Mouse (Mus musculus): Measurements from ENCODE around the gene Gnb2. TPM values are rescaled to one million over a fixed set of nuclear protein-coding genes. Genes with fewer than 3 reads are reported as not detected.

Gene Gnb2
- total and polyA plus RNA-seq, 3 experiments, result 548 to 550 TPM; not detected in 1

DNA sequence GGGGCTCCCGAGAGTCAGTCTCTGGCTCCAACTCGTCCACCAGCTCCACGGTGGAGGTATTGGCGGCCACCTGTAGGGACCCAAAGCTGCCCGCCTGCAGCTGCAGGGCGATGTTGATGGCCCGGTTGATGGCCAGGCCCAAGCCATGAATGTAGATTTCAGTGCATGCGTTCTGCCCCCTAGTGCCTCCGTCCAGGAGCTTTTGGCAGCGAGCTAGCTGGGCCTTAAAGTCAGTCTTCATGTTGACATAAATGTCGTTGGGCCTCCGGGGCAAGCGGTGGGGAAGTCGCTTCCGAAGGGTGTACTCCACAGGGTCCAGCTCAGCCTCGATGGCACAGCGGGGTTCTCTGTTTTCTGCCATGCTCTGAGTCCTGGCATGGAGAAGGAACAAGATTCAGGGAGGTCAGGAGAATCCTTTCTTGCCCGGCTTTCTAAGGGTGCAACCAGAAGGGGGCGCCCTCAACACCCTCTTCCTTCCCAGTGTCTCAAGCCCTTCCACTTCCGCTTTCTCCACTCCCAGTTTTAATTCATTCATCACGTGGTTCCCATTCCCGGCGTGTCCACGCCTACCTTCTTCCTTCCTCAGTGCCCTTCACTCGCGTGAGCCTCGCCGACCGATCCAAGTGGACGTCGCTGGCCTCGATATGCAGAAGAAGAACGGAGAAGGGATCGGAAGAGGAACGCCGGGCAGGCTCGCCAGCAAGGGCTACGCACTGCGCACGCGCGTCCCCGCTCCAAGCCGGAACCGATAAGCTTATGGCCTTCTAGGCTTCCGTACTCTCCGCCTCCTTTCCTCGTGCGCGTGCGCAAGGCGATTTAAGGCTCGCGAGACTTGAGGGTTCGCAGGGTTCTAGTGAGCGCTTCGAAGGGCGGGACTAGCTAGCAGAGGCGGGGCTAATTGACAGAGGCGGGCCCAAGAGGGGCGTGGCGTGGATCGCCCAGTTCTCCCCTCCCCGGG is 31.3 kb downstream of the Gnb2 start, which contains the start of gene Pop7 (continued):
- TF ChIP-seq ZNF384 (IDR thresholded peaks at IDR 0.05; ENCODE audit: low read depth, low read length) (no peak), KAT2A (conservative IDR thresholded peaks at IDR 0.05; ENCODE audit: low read depth, low read length) (peak; percentile 84), CHD1 (IDR thresholded peaks at IDR 0.05; ENCODE audit: low read depth, low read length) (no peak; the same call in 1 of the 2 replicates), CTCF (IDR thresholded peaks at IDR 0.05 in 2 of 3, conservative IDR thresholded peaks at IDR 0.05 in 1 of 3; ENCODE audit: control insufficient read depth in 1 of 3, insufficient read depth in 1 of 3, low read depth in 2 of 3, low read length in 3 of 3, poor library complexity in 1 of 3, severe bottlenecking in 1 of 3) (peak; percentile 71 to 92 (median 89)), CHD2 (IDR thresholded peaks at IDR 0.05; ENCODE audit: low read length) (peak; percentile 96), MYC (IDR thresholded peaks at IDR 0.05; ENCODE audit: low read depth, low read length) (peak; percentile 96), NRF1 (IDR thresholded peaks at IDR 0.05; ENCODE audit: insufficient read depth, low read depth, low read length, poor library complexity, severe bottlenecking) (peak; percentile 100)

DNA sequence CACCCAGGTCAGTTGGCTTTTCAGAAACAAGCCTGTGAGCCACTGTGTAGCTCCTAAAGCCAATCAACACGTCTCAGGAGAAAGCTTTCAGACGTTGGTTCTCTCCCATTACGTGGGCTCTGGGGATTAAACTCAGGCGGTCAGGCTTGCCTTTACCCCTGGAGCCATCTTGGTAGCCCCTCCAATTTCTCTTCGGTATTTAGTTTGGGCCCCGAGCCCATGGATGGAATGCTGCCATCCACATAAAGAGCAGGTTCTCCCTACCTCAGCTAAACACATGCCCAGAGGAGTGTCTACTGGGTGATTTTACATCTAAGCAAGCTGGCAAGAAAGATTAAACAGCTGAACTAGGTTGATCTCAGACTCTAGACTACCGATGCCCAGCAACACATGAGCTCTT is 33.1 kb downstream of the Gnb2 start:
- no peak for DNase-seq (ENCODE audit: low read depth, low spot score)
- H3K9ac ChIP-seq (ENCODE audit: control insufficient read depth, low read depth, low read length, poor library complexity, severe bottlenecking), result no peak overlapping the region
- no peak overlapping the region for H3K4me3 ChIP-seq (ENCODE audit: control insufficient read depth in 1 of 2, insufficient read depth in 1 of 2, low read depth in 2 of 2, low read length in 2 of 2)
- 0 out of 4 replicates have a peak, but pooled peaks of 1 of the 2 experiments have one; percentile 4 for TF ChIP-seq POLR2A (IDR thresholded peaks at IDR 0.05; ENCODE audit: control insufficient read depth in 1 of 2, insufficient read depth in 1 of 2, low read depth in 1 of 2, low read length in 2 of 2, poor library complexity in 1 of 2)
- no peak for TF ChIP-seq RCOR1 (IDR thresholded peaks at IDR 0.05; ENCODE audit: low read depth, low read length)
- TF ChIP-seq POLR2AphosphoS2 (IDR thresholded peaks at IDR 0.05; ENCODE audit: low read length), result no peak
- TF ChIP-seq CHD1 (IDR thresholded peaks at IDR 0.05; ENCODE audit: low read depth, low read length), result no peak
- no peak for TF ChIP-seq NRF1 (IDR thresholded peaks at IDR 0.05; ENCODE audit: insufficient read depth, low read depth, low read length, poor library complexity, severe bottlenecking)
- no peak for TF ChIP-seq ZKSCAN1 (IDR thresholded peaks at IDR 0.05; ENCODE audit: low read depth, low read length)
- no peak for TF ChIP-seq UBTF (IDR thresholded peaks at IDR 0.05; ENCODE audit: borderline replicate concordance, insufficient read depth, low read depth, low read length)
- no peak for TF ChIP-seq MAZ (IDR thresholded peaks at IDR 0.05; ENCODE audit: low read depth, low read length)
- peaks cover 4 to 11% of the 10 kb centered on the region in 2 experiments; a peak in 3 of 4 replicates for H3K4me1 ChIP-seq (ENCODE audit: control insufficient read depth in 1 of 2, insufficient read depth in 2 of 2, low read length in 2 of 2)
- H3K36me3 ChIP-seq (ENCODE audit: control insufficient read depth in 1 of 2, insufficient read depth in 2 of 2, low read length in 2 of 2), result peaks cover 0 to 15% of the 10 kb centered on the region in 2 experiments; a peak in 3 of 4 replicates
- peaks cover 13% of the 10 kb centered on the region for H3K79me2 ChIP-seq (ENCODE audit: control insufficient read depth, insufficient read depth, low read length, poor library complexity)
- no peak overlapping the region for H3K27ac ChIP-seq (ENCODE audit: control insufficient read depth, low read depth, low read length)
- peaks cover 2 to 3% of the 10 kb centered on the region in 2 experiments; a peak in 2 of 4 replicates for H3K27me3 ChIP-seq (ENCODE audit: control insufficient read depth in 1 of 2, insufficient read depth in 2 of 2, low read length in 2 of 2)
- no peaks in the 10 kb centered on the region for H3K9me3 ChIP-seq (replicated peaks; ENCODE audit: insufficient read depth, low read length)

DNA sequence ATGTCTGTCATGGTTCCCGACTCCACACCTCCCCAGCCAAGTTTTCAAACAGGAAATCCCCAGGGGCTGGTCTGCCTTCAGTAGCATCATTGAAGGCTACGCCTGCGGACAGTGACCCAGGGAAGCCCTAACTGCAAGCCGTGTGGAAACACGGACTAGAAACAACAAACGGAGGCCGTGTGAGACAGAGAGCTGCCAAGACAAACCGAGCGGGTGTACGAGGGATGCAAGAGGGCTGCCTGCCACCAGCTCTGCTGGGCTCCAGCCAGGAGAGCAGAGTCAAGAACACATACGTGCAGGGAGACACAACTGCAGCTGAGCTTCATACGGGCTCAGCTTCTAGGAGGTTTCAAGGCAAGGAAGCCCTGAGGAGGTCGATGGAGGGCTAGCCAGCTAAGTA is 39.5 kb downstream of the Gnb2 start:
- Histone ChIP-seq H3K27me3 (ENCODE audit: control insufficient read depth in 1 of 2, insufficient read depth in 2 of 2, low read length in 2 of 2) (peaks cover 2 to 11% of the 10 kb centered on the region in 2 experiments), H3K9me3 (replicated peaks; ENCODE audit: insufficient read depth, low read length) (no peaks in the 10 kb centered on the region), H3K4me1 (ENCODE audit: control insufficient read depth in 1 of 2, insufficient read depth in 2 of 2, low read length in 2 of 2) (no peaks in the 10 kb centered on the region), H3K4me3 (ENCODE audit: control insufficient read depth in 1 of 2, insufficient read depth in 1 of 2, low read depth in 2 of 2, low read length in 2 of 2) (no peak overlapping the region), H3K36me3 (ENCODE audit: control insufficient read depth in 1 of 2, insufficient read depth in 2 of 2, low read length in 2 of 2) (no peaks in the 10 kb centered on the region), H3K79me2 (ENCODE audit: control insufficient read depth, insufficient read depth, low read length, poor library complexity) (no peaks in the 10 kb centered on the region), H3K9ac (ENCODE audit: control insufficient read depth, low read depth, low read length, poor library complexity, severe bottlenecking) (no peak overlapping the region), H3K27ac (ENCODE audit: control insufficient read depth, low read depth, low read length) (no peak overlapping the region)
- DNase-seq (ENCODE audit: low read depth, low spot score), result no peak
- TF ChIP-seq POLR2AphosphoS5 (IDR thresholded peaks at IDR 0.05; ENCODE audit: borderline replicate concordance, low read depth, low read length) (no peak), CHD1 (IDR thresholded peaks at IDR 0.05; ENCODE audit: low read depth, low read length) (no peak), SIN3A (IDR thresholded peaks at IDR 0.05; ENCODE audit: low read length) (no peak), ZC3H11A (IDR thresholded peaks at IDR 0.05; ENCODE audit: low read depth, low read length) (no peak), TCF12 (IDR thresholded peaks at IDR 0.05; ENCODE audit: low read depth, low read length) (no peak), RCOR1 (IDR thresholded peaks at IDR 0.05; ENCODE audit: low read depth, low read length) (no peak), ETS1 (IDR thresholded peaks at IDR 0.05; ENCODE audit: low read depth, low read length) (no peak), MEF2A (IDR thresholded peaks at IDR 0.05; ENCODE audit: extremely low read depth, insufficient replicate concordance, low read depth, low read length, poor library complexity, severe bottlenecking) (no peak), NELFE (IDR thresholded peaks at IDR 0.05; ENCODE audit: low read depth, low read length) (no peak), ZNF384 (IDR thresholded peaks at IDR 0.05; ENCODE audit: low read depth, low read length) (no peak), MAZ (IDR thresholded peaks at IDR 0.05; ENCODE audit: low read depth, low read length) (no peak), NRF1 (IDR thresholded peaks at IDR 0.05; ENCODE audit: insufficient read depth, low read depth, low read length, poor library complexity, severe bottlenecking) (no peak), EP300 (IDR thresholded peaks at IDR 0.05; ENCODE audit: low read depth in 1 of 2, low read length in 2 of 2) (no peak), USF2 (IDR thresholded peaks at IDR 0.05; ENCODE audit: borderline replicate concordance in 1 of 2, insufficient read depth in 1 of 2, low read depth in 1 of 2, low read length in 2 of 2) (no peak), JUND (IDR thresholded peaks at IDR 0.05; ENCODE audit: low read depth, low read length) (no peak), MYB (IDR thresholded peaks at IDR 0.05; ENCODE audit: low read depth, low read length) (no peak), BHLHE40 (IDR thresholded peaks at IDR 0.05; ENCODE audit: borderline replicate concordance, low read depth, low read length) (no peak)
